Mouse (Mus musculus): ENCODE measurements around the gene Casp8ap2. TPM values are rescaled to one million over a fixed set of nuclear protein-coding genes. Genes with fewer than 3 reads are reported as not detected.

Casp8ap2 gene
- polyA plus RNA-seq, 1 experiment from 2014 or later = 35.3 TPM

- H3K4me1 ChIP-seq (ENCODE audit: insufficient read depth, low read depth, low read length) = no peaks in the 10 kb centered on the region
- H3K36me3 ChIP-seq (ENCODE audit: insufficient read depth, low read length) = no peaks in the 10 kb centered on the region
- H3K9me3 ChIP-seq (ENCODE audit: low read length) = no peaks in the 10 kb centered on the region
- no peak overlapping the region for H3K4me2 ChIP-seq (replicated peaks; ENCODE audit: low read depth, low read length)
- DNase-seq (ENCODE audit: low spot score) (no peak), ATAC-seq (no peak)
- TF ChIP-seq CTCF (IDR thresholded peaks at IDR 0.05) (peak; percentile 37), EP300 (IDR thresholded peaks at IDR 0.05) (no peak)
- no peaks in the 10 kb centered on the region for H3K27me3 ChIP-seq (replicated peaks; ENCODE audit: insufficient read depth, low read length)
- H3K27ac ChIP-seq (ENCODE audit: low read length) = no peak overlapping the region
- WGBS = 74% methylated on average over 3 of the region's 3 CpGs
- no peak overlapping the region for H3K9ac ChIP-seq (replicated peaks; ENCODE audit: low read depth)
- H3K4me3 ChIP-seq (ENCODE audit: low read depth, low read length) = no peak overlapping the region
These were observed 65.6 kb downstream of the Casp8ap2 start for GRCm38 (mm10) chr4:32680843-32681242.

DNA sequence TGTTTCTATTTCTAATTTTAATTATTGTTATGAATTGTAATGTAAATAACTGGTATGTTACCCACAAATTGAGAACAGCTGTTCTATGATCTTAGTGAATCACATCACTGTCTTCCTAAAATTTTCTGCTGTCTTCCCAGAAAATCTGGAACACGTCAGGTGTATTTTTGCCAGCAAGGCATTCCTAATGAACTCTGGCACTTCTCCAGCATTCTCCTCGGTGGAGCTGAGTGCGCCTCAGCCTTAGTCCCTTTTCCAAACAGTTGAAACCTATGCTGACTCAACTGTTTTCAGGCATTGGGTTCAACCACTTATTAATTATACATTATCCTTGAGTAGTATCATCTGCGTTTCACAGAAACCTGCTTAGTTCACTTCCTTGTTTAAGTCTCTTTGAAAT, 67.2 kb downstream of the Casp8ap2 start:
- WGBS = 55% methylated on average over 4 of the region's 4 CpGs
- Histone ChIP-seq H3K4me2 (replicated peaks; ENCODE audit: low read depth, low read length) (no peak overlapping the region), H3K4me3 (ENCODE audit: low read depth, low read length) (no peak overlapping the region), H3K27me3 (replicated peaks; ENCODE audit: insufficient read depth, low read length) (no peaks in the 10 kb centered on the region), H3K27ac (ENCODE audit: low read length) (no peak overlapping the region), H3K9ac (replicated peaks; ENCODE audit: low read depth) (no peak overlapping the region), H3K36me3 (ENCODE audit: insufficient read depth, low read length) (no peaks in the 10 kb centered on the region), H3K4me1 (ENCODE audit: insufficient read depth, low read depth, low read length) (no peaks in the 10 kb centered on the region), H3K9me3 (ENCODE audit: low read length) (no peaks in the 10 kb centered on the region)
- TF ChIP-seq CTCF (IDR thresholded peaks at IDR 0.05) (no peak), EP300 (IDR thresholded peaks at IDR 0.05) (no peak)
- ATAC-seq (no peak), DNase-seq (ENCODE audit: low spot score) (peak; percentile 11)

GRCm38 (mm10) chr4:32683061-32683582, 67.9 kb downstream of the Casp8ap2 start:
- no peaks in the 10 kb centered on the region for H3K9me3 ChIP-seq (ENCODE audit: low read length)
- H3K4me2 ChIP-seq (replicated peaks; ENCODE audit: low read depth, low read length) = no peak overlapping the region
- WGBS = 53% methylated on average over 6 of the region's 6 CpGs
- H3K36me3 ChIP-seq (ENCODE audit: insufficient read depth, low read length) = no peaks in the 10 kb centered on the region
- H3K9ac ChIP-seq (replicated peaks; ENCODE audit: low read depth) = no peak overlapping the region
- no peak overlapping the region for H3K27ac ChIP-seq (ENCODE audit: low read length)
- TF ChIP-seq EP300 (IDR thresholded peaks at IDR 0.05) (no peak), CTCF (IDR thresholded peaks at IDR 0.05) (no peak)
- no peaks in the 10 kb centered on the region for H3K4me1 ChIP-seq (ENCODE audit: insufficient read depth, low read depth, low read length)
- no peak overlapping the region for H3K4me3 ChIP-seq (ENCODE audit: low read depth, low read length)
- DNase-seq (ENCODE audit: low spot score) (no peak), ATAC-seq (peak; percentile 11; the same call in 1 of the 2 replicates)
- H3K27me3 ChIP-seq (replicated peaks; ENCODE audit: insufficient read depth, low read length) = no peaks in the 10 kb centered on the region

Other genes starting within 250 kb of the Casp8ap2 start
- gene Gja10, start 12.7 kb upstream of the Casp8ap2 start, polyA plus RNA-seq (2015; fragmentation: Nextera tagmentation; extraction: Ambion mirVana) = not detected in 2 replicates
- gene Mdn1, start 41.7 kb downstream of the Casp8ap2 start, polyA plus RNA-seq (2015; fragmentation: Nextera tagmentation; extraction: Ambion mirVana) = 3.2 and 3.5 TPM in 2 replicates
- 92.5 and 95.1 TPM in 2 replicates for gene Lyrm2, start 184.8 kb downstream of the Casp8ap2 start, polyA plus RNA-seq (2015; fragmentation: Nextera tagmentation; extraction: Ambion mirVana)

Measured in lung, postnatal 0 days (tissue).